Mouse (Mus musculus) cerebellum, adult 9-10 months (tissue): ENCODE data around the gene Dusp22.

Experiments
- DNase-seq: peaks from one replicate; pipeline ENCODE4 v3.0.0; 2022

The Dusp22 gene

DNA sequence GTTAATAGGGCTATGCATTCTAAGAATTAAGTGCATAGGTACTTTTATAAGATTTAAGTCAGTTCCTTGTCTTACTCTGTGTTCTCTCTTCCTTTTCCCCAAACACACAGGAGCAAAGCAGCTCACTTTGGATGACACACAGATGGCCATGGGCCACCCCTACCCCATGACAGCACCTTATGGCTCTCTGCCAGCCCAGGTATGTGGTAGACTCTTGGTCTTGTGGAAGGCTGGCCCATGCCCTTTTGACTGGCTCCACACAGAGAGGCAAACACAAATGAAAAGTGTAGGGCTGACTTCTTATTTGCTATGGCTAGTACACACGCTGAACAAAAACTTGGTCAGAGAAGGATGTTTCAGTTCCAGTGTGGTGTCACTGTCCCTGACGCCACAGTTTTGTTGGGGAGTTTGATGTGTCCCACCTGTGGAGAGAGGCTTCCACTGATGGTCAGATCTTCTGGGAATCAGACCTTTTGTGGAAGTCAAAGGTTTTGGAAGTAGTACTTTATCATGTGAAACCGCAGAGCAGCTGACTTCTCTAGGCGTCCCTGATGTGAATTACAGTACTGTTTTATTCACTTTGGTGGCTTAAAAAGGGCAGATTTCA, 92.9 kb downstream of the Dusp22 start:
- no peak for DNase-seq

DNA sequence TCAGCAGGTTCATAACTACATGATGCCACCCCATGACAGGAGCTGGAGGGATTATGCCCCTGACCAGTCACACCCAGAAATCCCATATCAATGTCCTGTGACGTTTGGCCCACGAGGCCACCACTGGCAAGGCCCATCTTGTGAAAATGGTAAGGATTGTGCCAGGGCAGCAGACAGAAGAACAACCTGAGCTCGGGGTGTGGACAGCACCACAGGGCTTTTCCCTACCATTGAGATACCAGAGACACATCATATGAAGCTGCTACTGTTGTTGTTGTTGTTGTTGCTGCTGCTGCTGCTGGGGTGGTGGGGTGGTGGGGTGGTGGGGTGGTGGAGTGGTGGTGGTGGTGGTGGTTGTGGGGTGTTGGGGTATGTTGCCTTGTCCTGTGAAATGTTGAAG, 93.6 kb downstream of the Dusp22 start:
- DNase-seq: no peak

DNA sequence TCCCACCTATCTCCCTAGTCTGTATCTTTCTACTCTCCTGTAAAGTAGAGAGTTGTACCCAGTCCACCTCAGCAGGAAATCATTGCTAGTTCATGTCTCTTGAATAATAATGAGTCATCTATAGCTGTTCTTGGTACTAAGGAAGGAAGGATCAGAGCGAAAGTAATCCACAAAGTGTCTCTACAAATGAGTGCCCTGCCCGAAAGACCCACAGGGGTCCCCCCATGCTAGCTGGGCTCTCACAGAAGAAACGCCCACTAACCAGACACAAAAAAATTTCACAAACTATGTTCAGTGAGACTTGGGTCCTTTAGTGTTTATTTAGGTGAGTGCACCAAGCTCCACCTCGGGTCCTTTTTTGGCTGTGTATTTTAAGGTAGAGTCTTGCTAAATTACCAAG, 94.3 kb downstream of the Dusp22 start:
- DNase-seq: no peak

GRCm38 (mm10) chr13:30754825-30755476, 95.2 kb downstream of the Dusp22 start:
- no peak for DNase-seq

DNA sequence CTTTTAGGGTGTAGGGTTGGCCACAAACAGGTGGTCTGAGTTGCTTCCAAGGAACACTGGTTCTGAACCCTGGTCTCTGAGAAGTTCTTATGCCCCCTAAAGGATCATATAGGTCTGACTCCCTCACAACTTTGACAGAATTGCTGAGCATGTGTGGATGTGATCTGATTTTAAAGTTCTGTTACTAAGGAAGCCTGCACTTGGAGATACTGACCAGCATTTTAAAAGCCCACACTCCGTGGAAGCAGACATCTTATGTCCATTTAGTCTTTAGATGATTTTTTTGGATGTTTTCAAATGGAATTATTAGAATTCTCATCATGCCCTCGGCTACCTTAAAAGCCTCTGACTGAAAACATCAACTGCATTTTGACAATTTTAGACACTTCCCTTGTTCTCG, 95.8 kb downstream of the Dusp22 start:
- no peak for DNase-seq

GRCm38 (mm10) chr13:30755998-30756639, 96.3 kb downstream of the Dusp22 start:
- DNase-seq: no peak

DNA sequence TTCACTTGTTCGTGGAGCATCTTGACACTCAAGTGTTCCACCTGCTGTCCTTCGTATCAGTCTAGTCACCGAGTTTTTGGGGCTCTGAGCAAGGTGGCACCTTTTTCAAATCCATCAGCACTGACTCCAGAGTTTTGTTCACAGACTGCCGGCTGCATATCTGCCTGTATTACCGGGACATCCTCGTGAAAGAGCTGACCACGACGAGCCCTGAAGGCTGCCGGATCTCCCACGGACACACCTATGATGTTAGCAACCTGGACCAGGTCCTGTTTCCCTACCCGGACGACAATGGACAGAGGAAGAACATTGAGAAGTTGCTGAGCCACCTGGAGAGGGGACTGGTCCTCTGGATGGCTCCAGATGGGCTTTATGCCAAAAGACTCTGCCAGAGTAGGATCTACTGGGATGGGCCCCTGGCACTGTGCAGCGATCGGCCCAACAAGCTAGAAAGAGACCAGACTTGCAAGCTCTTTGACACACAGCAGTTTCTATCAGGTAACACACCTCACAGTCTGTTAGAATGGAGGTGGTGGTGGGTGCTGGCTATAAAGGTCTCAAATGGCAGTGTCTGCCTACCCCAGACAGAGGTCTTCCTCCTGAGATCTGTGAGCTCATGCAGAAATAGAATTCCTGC, 97.6 kb downstream of the Dusp22 start:
- no peak for DNase-seq

GRCm38 (mm10) chr13:30758789-30759381, 99.1 kb downstream of the Dusp22 start:
- no peak for DNase-seq

GRCm38 (mm10) chr13:30760374-30761090, 100.7 kb downstream of the Dusp22 start:
- DNase-seq: no peak
